In genomic region chr9:69023314-69023713, GRCm38 (mm10) we compare ENCODE assay signal across 19 mouse cellular contexts.
DNase-seq lines count a peak whose midpoint lies in the region; ATAC-seq and TF ChIP-seq lines count a peak whose summit lies in the region.
"Had no signal": no experiment of that assay in that cellular context is flagged by ENCODE, and none has a peak within 500 bp of the region (broad histone marks: within the 10 kb centered on the region; RNA-seq: fewer than 3 reads in every experiment).

No protein-coding gene starts in this region.

- 87% methylated on average over 3 of the region's 3 CpGs for WGBS in midbrain, embryonic 14.5 days

- no peaks in the 10 kb centered on the region for H3K36me3 ChIP-seq in midbrain, embryonic 14.5 days (ENCODE audit: control insufficient read depth, insufficient read depth, low read length)
- H3K36me3 ChIP-seq: embryonic facial prominence, embryonic 10.5 days; forebrain, embryonic 10.5 days; heart, embryonic 15.5 days; hindbrain, embryonic 13.5 days had no signal

- TF ChIP-seq POLR2A in embryonic fibroblast, embryonic 13.5 days (IDR thresholded peaks at IDR 0.05; ENCODE audit: low read depth, low read length): no peak

- no peak overlapping the region for H3K9ac ChIP-seq in midbrain, embryonic 14.5 days (replicated peaks; ENCODE audit: low read length)
- H3K9ac ChIP-seq: heart, embryonic 15.5 days; hindbrain, embryonic 13.5 days had no signal

- peak overlapping the region; percentile 61 for H3K27ac ChIP-seq in embryonic fibroblast, embryonic 13.5 days (ENCODE audit: insufficient read depth, low read length)
- no peak overlapping the region for H3K27ac ChIP-seq in midbrain, embryonic 14.5 days (replicated peaks; ENCODE audit: low read depth, low read length)
- H3K27ac ChIP-seq: embryonic facial prominence, embryonic 10.5 days; forebrain, embryonic 10.5 days; heart, embryonic 15.5 days; hindbrain, embryonic 13.5 days; hindbrain, postnatal 0 days had no signal

- no peak for ATAC-seq in midbrain, embryonic 14.5 days (ENCODE audit: low FRiP score, low TSS enrichment)
- ATAC-seq: forebrain, embryonic 14.5 days; hindbrain, postnatal 0 days had no signal

- H3K27me3 ChIP-seq in midbrain, embryonic 14.5 days (ENCODE audit: control insufficient read depth, insufficient read depth, low read length): no peaks in the 10 kb centered on the region
- H3K27me3 ChIP-seq: heart, embryonic 15.5 days; hindbrain, embryonic 13.5 days had no signal

- TF ChIP-seq CTCF in embryonic fibroblast, embryonic 13.5 days (IDR thresholded peaks at IDR 0.05; ENCODE audit: borderline replicate concordance, insufficient read depth, low read length): no peak

- H3K9me3 ChIP-seq in midbrain, embryonic 14.5 days (ENCODE audit: control insufficient read depth, low read length): no peaks in the 10 kb centered on the region
- H3K9me3 ChIP-seq: embryonic facial prominence, embryonic 10.5 days; forebrain, embryonic 10.5 days; heart, embryonic 15.5 days; hindbrain, embryonic 13.5 days had no signal

- no peak overlapping the region for H3K4me3 ChIP-seq in embryonic fibroblast, embryonic 13.5 days (ENCODE audit: insufficient read depth, low read length)
- no peak overlapping the region for H3K4me3 ChIP-seq in midbrain, embryonic 14.5 days (replicated peaks; ENCODE audit: low read depth, low read length)
- H3K4me3 ChIP-seq: embryonic facial prominence, embryonic 10.5 days; erythroblast, embryonic 14.5 days; forebrain, embryonic 10.5 days; heart, embryonic 15.5 days; hindbrain, embryonic 13.5 days had no signal

- H3K4me2 ChIP-seq in midbrain, embryonic 14.5 days (ENCODE audit: low read length): no peak overlapping the region
- H3K4me2 ChIP-seq: heart, embryonic 11.5 days; heart, embryonic 15.5 days; hindbrain, embryonic 13.5 days had no signal

- DNase-seq in thymus, postnatal 14 days: peak; percentile 23
- no peak for DNase-seq in thymus, postnatal 4 days
- DNase-seq in thymus, postnatal 25 days: peak; percentile 18
- DNase-seq in frontal cortex, adult 2 months (ENCODE audit: extremely low spot score in 1 of 2, low spot score in 1 of 2): no peak
- DNase-seq in midbrain, embryonic 14.5 days: no peak
- DNase-seq: adrenal gland, postnatal 14 days; cerebellum, adult 18-20 months; cerebellum, adult 9-11 months; heart, adult 18-20 months; heart, postnatal 14 days had no signal

- H3K4me1 ChIP-seq in embryonic fibroblast, embryonic 13.5 days (ENCODE audit: control insufficient read depth, insufficient read depth, low read length): peaks cover 10% of the 10 kb centered on the region; the same call in 1 of the 2 replicates
- no peaks in the 10 kb centered on the region for H3K4me1 ChIP-seq in midbrain, embryonic 14.5 days (ENCODE audit: control insufficient read depth, insufficient read depth, low read length)
- H3K4me1 ChIP-seq: heart, embryonic 15.5 days; hindbrain, embryonic 13.5 days had no signal

Comparison
In these comparisons a context has a peak if more than half of its experiments do, and no peak if none do; other contexts are left out.
1. DNase-seq: peak in thymus, postnatal 14 days (single experiment) and thymus, postnatal 25 days (single experiment); none in thymus, postnatal 4 days (single experiment), frontal cortex, adult 2 months (0 of 2) and midbrain, embryonic 14.5 days (single experiment).